Mouse (Mus musculus) embryonic facial prominence, embryonic 13.5 days (tissue): Measurements from ENCODE around the gene Ddx58. TPM values are rescaled to one million over a fixed set of nuclear protein-coding genes. Genes with fewer than 3 reads are reported as not detected.

Source experiments
- ATAC-seq: fragments of 200-750 bp; cut with Nextera tagmentation; 2 replicates; pipeline ENCODE4 v1.8.0; 2017; ENCODE audit warnings: low read depth; ENCODE audit not compliant: insufficient number of reproducible peaks, insufficient read depth, low FRiP score, low TSS enrichment
- H3K27ac ChIP-seq: fragments of 300-500 bp; sonication (generic); 2 replicates; pipeline ENCODE4 v1.5.1; 2015; ENCODE audit warnings: moderate library complexity, mild to moderate bottlenecking, inconsistent platforms
- H3K27me3 ChIP-seq: fragments of 300-500 bp; sonication (generic); 2 replicates; pipeline ENCODE4 v1.6.1; 2015; ENCODE audit warnings: mild to moderate bottlenecking, inconsistent platforms
- H3K36me3 ChIP-seq: fragments of 300-500 bp; sonication (generic); 2 replicates; pipeline ENCODE4 v1.6.1; 2015; ENCODE audit warnings: mild to moderate bottlenecking, inconsistent platforms
- H3K4me1 ChIP-seq: fragments of 300-500 bp; sonication (generic); 2 replicates; pipeline ENCODE4 v1.6.1; 2015; ENCODE audit warnings: inconsistent platforms
- H3K4me2 ChIP-seq: fragments of 300-500 bp; sonication (generic); 2 replicates; pipeline ENCODE4 v1.6.1; 2015; ENCODE audit warnings: moderate library complexity, mild to moderate bottlenecking, inconsistent platforms
- H3K4me3 ChIP-seq: fragments of 300-500 bp; sonication (generic); 2 replicates; pipeline ENCODE4 v1.5.1; 2015; ENCODE audit warnings: mild to moderate bottlenecking, inconsistent platforms
- H3K9ac ChIP-seq: fragments of 300-500 bp; sonication (generic); 2 replicates; pipeline ENCODE4 v1.6.1; 2015; ENCODE audit warnings: mild to moderate bottlenecking, inconsistent platforms
- H3K9me3 ChIP-seq: fragments of 300-500 bp; sonication (generic); 2 replicates; pipeline ENCODE4 v1.6.1; 2016; ENCODE audit warnings: inconsistent platforms
- WGBS: fragments of 180-500 bp; shearing (Covaris S2); methylation state at CpG from one replicate; pipeline ENCODE4 v1.1.7; 2015; ENCODE audit warnings: mixed read lengths; 5-methylcytosine and 5-hydroxymethylcytosine counted together
- polyA plus RNA-seq: library from polyadenylated mRNA; unstranded; fragments of >200 nt; fragmentation: Nextera tagmentation; extraction: Ambion mirVana; gene quantifications from 2 replicates; pipeline ENCODE4 v1.2.1, GENCODE M21; 2015

Ddx58 gene
- polyA plus RNA-seq, 1 experiment from 2014 or later, result 8.2 TPM

DNA sequence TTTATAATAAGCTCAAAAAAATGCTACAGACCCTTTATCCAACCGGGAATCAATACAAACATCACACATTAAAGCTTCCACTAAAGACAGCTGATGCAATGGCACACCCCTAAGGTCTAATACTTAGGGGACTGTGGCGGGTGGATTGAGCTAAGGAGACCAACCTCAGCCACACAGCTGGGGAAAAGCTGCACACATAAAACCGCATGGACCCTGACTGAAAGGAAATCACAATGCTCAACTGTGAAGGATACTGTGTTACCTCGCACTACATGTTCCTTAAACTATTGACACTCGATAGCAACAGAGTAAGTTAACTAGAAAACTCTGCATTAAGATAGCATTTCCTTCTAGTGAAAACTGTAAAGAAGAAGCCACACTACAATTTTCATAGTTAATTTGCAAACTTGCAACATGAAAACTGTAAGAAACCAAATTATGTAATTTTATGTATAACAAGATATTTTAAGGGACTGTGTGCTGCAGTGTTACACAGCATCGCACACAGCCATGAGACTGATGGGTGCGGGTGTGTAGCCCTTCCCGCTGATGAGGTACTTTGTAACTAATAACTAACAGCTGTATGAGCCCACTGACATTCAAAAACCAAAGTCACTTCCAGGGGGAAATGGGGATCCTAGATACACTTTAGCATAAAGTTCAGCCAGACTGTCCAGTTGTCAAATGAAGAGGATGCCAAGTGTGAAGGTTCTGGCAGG is 14.9 kb upstream of the Ddx58 start:
- H3K27me3 ChIP-seq, result no peaks in the 10 kb centered on the region
- no peak overlapping the region for H3K4me2 ChIP-seq
- no peaks in the 10 kb centered on the region for H3K9me3 ChIP-seq
- H3K27ac ChIP-seq, result peak overlapping the region; percentile 39; the same call in 1 of the 2 replicates
- no peak overlapping the region for H3K9ac ChIP-seq
- no peak for ATAC-seq
- WGBS, result 56% methylated on average over 8 of the region's 8 CpGs
- H3K4me3 ChIP-seq, result no peak overlapping the region
- H3K4me1 ChIP-seq, result peaks cover 4% of the 10 kb centered on the region; the same call in 1 of the 2 replicates
- peaks cover 17% of the 10 kb centered on the region for H3K36me3 ChIP-seq

DNA sequence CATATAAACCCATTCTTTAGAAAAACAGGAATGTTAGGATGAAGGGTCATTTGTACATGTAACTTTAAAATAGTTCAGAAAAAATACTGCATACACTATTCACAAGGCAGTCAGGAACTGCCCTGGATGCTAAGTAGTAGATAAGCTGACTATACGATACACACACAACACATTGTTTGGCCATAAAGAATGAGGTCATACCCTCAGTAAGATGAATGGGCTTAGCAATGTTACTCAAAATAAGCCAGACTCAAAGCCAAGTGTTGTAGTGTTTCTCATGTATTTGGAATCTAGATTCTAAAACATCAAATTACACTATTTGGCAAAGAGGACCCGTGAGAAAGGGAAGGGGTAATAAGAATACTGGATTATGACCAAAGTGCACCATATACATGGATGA is 14.1 kb upstream of the Ddx58 start:
- no peak overlapping the region for H3K4me2 ChIP-seq
- H3K4me1 ChIP-seq, result peaks cover 4% of the 10 kb centered on the region; the same call in 1 of the 2 replicates
- no peak for ATAC-seq
- WGBS, result 73% methylated on average over 2 of the region's 2 CpGs
- H3K4me3 ChIP-seq, result no peak overlapping the region
- H3K27me3 ChIP-seq, result no peaks in the 10 kb centered on the region
- H3K27ac ChIP-seq, result no peak overlapping the region
- H3K9ac ChIP-seq, result no peak overlapping the region
- H3K9me3 ChIP-seq, result no peaks in the 10 kb centered on the region
- peaks cover 9% of the 10 kb centered on the region for H3K36me3 ChIP-seq

DNA sequence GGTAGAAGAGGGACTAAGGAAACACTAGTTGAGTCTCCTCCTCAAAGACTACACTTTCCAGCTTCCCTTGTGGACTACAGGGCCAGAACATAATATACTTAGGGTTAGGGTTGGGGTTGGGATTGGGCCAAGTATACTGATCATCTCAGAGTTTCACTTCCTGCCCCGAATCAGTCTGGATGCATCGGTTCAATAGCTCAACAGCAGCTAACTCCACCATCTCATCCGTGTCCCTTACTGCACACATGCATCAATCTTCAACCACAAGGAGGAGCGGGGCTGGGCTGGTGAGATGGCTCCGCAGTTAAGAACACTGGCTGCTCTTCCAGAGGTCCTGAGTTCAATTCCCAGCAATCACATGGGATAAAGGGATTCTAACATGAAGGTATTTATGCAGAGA is 11.4 kb upstream of the Ddx58 start:
- H3K36me3 ChIP-seq, result no peaks in the 10 kb centered on the region; the same call in 1 of the 2 replicates
- no peaks in the 10 kb centered on the region for H3K27me3 ChIP-seq
- no peak overlapping the region for H3K27ac ChIP-seq
- no peak for ATAC-seq
- peaks cover 4% of the 10 kb centered on the region; the same call in 1 of the 2 replicates for H3K4me1 ChIP-seq
- no peak overlapping the region for H3K4me2 ChIP-seq
- no peak overlapping the region for H3K9ac ChIP-seq
- 93% methylated on average over 5 of the region's 5 CpGs for WGBS
- no peaks in the 10 kb centered on the region for H3K9me3 ChIP-seq
- no peak overlapping the region for H3K4me3 ChIP-seq

DNA sequence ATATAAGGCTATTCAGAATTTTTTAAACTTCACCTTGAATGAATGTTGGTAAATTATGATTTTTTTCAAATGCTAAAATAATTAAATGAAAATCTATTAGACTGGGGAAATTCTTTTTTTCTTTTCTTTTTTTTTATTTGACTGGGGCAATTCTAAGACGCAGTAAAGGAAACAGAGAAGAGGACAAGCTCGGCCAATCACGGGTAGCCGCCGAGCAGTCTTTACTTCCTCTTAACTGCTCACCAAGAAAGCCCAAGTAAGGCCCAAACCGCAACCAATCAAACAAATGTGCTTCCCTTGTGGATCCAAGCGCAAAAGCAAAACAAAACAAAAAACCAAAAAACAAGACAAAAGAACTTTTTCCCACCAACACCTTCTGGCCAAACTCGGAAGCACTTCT is 4.4 kb upstream of the Ddx58 start:
- no peak overlapping the region for H3K9ac ChIP-seq
- no peak overlapping the region for H3K27ac ChIP-seq
- no peak for ATAC-seq
- no peaks in the 10 kb centered on the region for H3K27me3 ChIP-seq
- H3K4me1 ChIP-seq, result peaks cover 8% of the 10 kb centered on the region
- H3K36me3 ChIP-seq, result no peaks in the 10 kb centered on the region
- H3K4me3 ChIP-seq, result no peak overlapping the region
- H3K9me3 ChIP-seq, result no peaks in the 10 kb centered on the region
- 83% methylated on average over 8 of the region's 8 CpGs for WGBS
- no peak overlapping the region for H3K4me2 ChIP-seq

DNA sequence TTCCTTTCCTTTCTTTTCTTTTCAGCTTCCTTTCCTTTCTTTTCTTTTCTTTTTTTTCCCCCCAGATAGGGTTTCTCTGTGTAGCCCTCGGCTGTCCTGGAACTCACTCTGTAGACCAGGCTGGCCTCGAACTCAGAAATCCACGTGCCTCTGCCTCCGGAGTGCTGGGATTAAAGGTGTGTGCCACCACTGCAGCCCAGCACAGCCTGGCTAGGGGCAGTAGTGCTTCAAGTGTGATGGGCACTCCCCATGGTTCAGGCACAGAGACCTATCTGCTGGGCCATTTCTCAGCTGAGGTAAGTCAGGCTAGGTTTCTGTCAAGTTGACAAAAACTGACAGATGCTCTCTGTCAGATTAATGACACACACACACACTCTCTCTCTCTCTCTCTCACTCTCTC is 3.4 kb upstream of the Ddx58 start:
- WGBS, result 79% methylated on average over 4 of the region's 4 CpGs
- Histone ChIP-seq H3K4me2 (no peak overlapping the region), H3K27me3 (no peaks in the 10 kb centered on the region), H3K4me3 (no peak overlapping the region), H3K27ac (no peak overlapping the region), H3K9me3 (no peaks in the 10 kb centered on the region), H3K9ac (no peak overlapping the region), H3K36me3 (no peaks in the 10 kb centered on the region), H3K4me1 (peaks cover 14% of the 10 kb centered on the region)
- no peak for ATAC-seq

DNA sequence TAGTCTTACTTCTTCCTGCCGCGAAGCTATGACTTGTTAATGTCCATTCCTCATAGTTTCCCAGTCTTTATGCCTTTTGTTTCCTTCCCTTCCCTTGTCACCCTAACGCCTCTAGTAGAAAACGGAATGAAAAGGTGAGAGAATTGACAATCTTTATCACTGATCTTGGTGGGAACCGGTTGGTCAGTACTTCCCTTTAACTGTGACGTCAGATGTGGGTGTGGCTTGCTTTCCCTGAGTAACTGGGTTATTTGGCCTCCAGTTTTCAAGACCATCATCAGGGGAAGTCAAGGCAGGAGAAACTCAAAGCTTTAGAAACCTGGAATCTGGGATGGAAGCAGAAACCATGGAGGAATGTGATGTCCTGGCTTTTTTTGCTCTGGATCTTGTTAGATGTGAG is 2.3 kb upstream of the Ddx58 start:
- Histone ChIP-seq H3K36me3 (no peaks in the 10 kb centered on the region), H3K27me3 (no peaks in the 10 kb centered on the region), H3K9ac (no peak overlapping the region), H3K4me2 (no peak overlapping the region), H3K9me3 (no peaks in the 10 kb centered on the region), H3K4me3 (no peak overlapping the region), H3K27ac (no peak overlapping the region), H3K4me1 (peaks cover 14% of the 10 kb centered on the region)
- 56% methylated on average over 6 of the region's 6 CpGs for WGBS
- ATAC-seq, result no peak

DNA sequence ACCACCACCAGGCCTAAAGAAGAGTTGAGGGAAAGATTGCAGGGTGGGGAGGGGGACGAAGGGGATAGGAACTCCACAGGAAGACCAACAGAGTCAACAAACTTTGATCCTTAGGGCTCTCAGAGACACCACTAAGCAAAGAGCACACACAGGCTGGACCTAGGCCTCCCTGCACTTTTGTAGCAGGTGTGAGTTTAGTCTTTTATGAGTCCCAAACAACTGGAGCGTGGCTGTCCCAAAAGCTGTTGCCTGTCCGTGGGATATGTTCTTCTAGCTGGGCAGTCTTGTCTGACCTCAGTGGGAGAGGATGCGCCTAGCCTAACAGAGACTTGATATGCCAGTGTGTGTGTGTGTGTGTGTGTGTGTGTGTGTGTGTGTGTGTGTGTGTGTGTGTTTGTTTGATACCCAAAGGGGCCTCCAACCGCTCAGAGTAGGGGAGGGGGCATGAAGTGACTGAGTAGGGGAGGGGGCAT is 680 bp upstream of the Ddx58 start:
- Histone ChIP-seq H3K4me3 (peak overlapping the region; percentile 56), H3K9me3 (no peaks in the 10 kb centered on the region), H3K27ac (no peak overlapping the region), H3K27me3 (no peaks in the 10 kb centered on the region), H3K36me3 (no peaks in the 10 kb centered on the region), H3K4me2 (peak overlapping the region; percentile 88), H3K9ac (peak overlapping the region; percentile 71; the same call in 1 of the 2 replicates), H3K4me1 (peaks cover 14% of the 10 kb centered on the region)
- no peak for ATAC-seq
- WGBS, result 54% methylated on average over 5 of the region's 5 CpGs

DNA sequence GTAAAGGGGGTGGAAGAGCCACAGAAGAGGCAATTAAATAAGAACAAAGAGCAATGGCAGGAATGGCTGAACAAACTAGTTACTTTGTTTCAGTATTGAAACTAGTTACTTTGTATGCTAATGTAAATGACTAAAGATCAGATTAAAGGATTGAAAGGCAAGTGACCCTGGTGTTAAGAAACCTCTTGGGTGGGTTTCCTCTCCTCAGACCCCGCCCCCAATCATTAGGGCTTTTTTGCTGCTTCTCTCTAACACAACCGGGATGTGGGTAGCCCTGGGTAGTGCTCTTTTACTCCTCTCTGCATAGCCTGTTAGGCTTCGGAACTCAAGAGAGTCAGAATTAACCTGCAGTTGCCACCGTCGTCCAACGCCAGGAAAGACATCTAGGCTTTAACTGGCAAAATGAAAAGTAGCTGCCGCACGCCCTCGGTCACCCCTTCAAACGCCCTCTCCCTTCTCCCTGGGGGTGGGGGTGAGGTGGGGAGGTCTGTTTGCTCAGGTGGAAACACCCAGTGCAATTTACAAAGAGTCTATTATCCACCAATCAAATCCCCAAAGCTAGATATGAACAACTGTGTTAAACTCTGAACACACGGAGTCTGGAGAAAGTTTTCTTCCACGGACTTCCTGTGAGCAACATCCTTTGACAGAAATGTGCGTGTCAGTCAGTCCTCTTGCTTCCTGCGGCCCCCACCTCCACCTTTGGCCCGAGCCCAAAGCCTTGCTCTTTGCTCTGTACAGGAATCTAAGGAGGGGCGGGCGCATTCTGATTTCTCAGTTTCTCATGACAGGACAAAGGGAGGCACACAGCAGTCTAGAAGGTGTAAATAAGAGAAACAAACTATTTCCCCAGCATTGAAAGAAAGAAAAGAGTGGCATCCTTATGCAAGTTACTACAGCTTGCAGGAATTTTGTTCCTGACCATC is 882 bp downstream of the Ddx58 start:
- no peaks in the 10 kb centered on the region for H3K9me3 ChIP-seq
- ATAC-seq, result peak; percentile 33; the same call in 1 of the 2 replicates
- no peaks in the 10 kb centered on the region for H3K27me3 ChIP-seq
- H3K4me2 ChIP-seq, result peak overlapping the region; percentile 88
- peaks cover 14% of the 10 kb centered on the region for H3K4me1 ChIP-seq
- peak overlapping the region; percentile 62 for H3K27ac ChIP-seq
- peak overlapping the region; percentile 71 for H3K9ac ChIP-seq
- H3K36me3 ChIP-seq, result no peaks in the 10 kb centered on the region
- peak overlapping the region; percentile 56 for H3K4me3 ChIP-seq
- 2% methylated on average over 17 of the region's 17 CpGs for WGBS

DNA sequence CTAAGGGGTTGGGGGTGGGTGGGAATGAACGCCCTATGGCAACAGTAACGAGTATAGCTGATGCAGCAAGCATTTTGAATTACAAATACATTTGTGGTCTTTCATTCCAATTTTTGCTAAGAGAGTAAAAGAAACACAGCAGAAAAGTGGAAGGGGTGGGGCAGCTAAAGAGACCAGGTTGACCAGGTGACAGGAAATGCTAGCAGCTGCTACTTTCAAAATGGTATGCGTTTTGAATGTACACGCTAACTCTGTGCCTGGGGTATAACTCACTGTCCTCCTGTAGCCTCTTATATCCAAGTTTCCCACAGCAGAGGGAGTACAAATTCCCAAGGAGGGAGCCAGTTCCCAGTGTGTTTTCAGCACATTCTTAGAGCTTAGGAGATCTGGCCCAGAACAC is 2.8 kb downstream of the Ddx58 start:
- Histone ChIP-seq H3K4me1 (peaks cover 14% of the 10 kb centered on the region), H3K9me3 (no peaks in the 10 kb centered on the region), H3K36me3 (no peaks in the 10 kb centered on the region), H3K27me3 (no peaks in the 10 kb centered on the region), H3K4me2 (no peak overlapping the region), H3K9ac (no peak overlapping the region), H3K4me3 (no peak overlapping the region), H3K27ac (no peak overlapping the region)
- no peak for ATAC-seq
- WGBS, result 79% methylated on average over 4 of the region's 4 CpGs

DNA sequence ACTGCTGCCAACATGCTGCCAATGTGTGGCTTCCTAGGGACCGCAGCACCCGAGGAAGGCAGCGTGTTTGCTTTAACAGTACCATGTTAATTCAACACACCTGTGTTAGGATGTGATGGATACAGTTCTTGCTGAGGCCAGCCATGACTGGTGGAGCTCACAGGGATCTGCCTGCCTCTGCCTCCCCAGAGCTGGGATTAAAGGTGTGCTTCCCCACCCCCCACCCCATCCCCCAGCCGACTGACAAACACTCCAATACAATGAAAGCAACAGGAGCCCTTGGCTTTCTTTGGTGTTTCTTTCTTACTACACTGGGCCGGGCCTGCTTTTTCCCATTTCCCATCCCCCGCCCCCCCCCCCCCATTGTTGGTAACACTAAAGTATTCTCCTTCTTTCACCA is 5.4 kb downstream of the Ddx58 start:
- 74% methylated on average over 6 of the region's 6 CpGs for WGBS
- Histone ChIP-seq H3K27ac (no peak overlapping the region), H3K9ac (no peak overlapping the region), H3K4me1 (peaks cover 8% of the 10 kb centered on the region; the same call in 1 of the 2 replicates), H3K36me3 (no peaks in the 10 kb centered on the region), H3K9me3 (no peaks in the 10 kb centered on the region), H3K4me2 (no peak overlapping the region), H3K27me3 (no peaks in the 10 kb centered on the region), H3K4me3 (no peak overlapping the region)
- no peak for ATAC-seq

DNA sequence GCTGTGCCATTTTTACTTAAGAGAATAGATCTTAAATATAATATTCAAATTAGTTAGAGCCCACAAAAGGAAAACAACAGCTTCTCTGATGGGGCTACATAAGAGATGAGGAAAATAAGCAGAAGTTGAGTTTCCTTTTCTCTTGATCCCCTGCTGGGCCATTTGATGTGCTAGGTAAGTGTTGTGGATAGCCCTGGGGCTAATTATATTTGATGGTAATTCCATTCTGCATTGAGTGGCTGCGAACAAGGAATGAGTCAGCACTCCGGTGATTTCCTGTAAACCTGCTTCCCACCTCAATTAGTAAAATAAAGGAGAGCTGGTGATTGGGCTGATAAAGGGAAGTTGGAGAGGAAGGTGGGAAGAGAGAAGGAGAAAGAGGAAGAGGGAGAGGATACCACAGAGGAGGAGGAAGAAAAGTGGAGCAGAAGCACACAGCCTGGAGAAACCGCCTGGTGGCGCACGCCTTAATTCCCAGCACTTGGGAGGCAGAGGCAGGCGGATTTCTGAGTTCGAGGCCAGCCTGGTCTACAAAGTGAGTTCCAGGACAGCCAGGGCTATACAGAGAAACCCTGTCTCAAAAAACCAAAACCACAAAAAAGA is 6.5 kb downstream of the Ddx58 start:
- Histone ChIP-seq H3K4me2 (no peak overlapping the region), H3K4me1 (no peaks in the 10 kb centered on the region), H3K4me3 (no peak overlapping the region), H3K27ac (no peak overlapping the region), H3K27me3 (no peaks in the 10 kb centered on the region), H3K9ac (no peak overlapping the region), H3K9me3 (no peaks in the 10 kb centered on the region), H3K36me3 (no peaks in the 10 kb centered on the region)
- 89% methylated on average over 7 of the region's 7 CpGs for whole genome bisulfite sequencing
- ATAC-seq, result no peak
